Mouse (Mus musculus) intestine, postnatal 0 days (tissue): ENCODE data around the gene Tmem240. TPM values are rescaled to one million over a fixed set of nuclear protein-coding genes. Genes with fewer than 3 reads are reported as not detected.
A peak's percentile ranks its signal among the peaks of the same experiment; 100 is the strongest.

ENCODE experiments used
- ATAC-seq: fragments of 200-750 bp; cut with Nextera tagmentation; 2 replicates; pipeline ENCODE4 v1.8.0; 2017; ENCODE audit warnings: mild to moderate bottlenecking, moderate TSS enrichment, moderate library complexity
- H3K27ac ChIP-seq: fragments of 300-500 bp; sonication (generic); 2 replicates; pipeline ENCODE4 v1.5.1; 2014; ENCODE audit warnings: mild to moderate bottlenecking, low read depth, low read length, moderate library complexity
- H3K27me3 ChIP-seq: fragments of 300-500 bp; sonication (generic); replicated peaks from 2 replicates; pipeline ENCODE4 v1.6.1; 2014; ENCODE audit warnings: low read length, mixed read lengths; ENCODE audit not compliant: control insufficient read depth, insufficient read depth
- H3K36me3 ChIP-seq: fragments of 300-500 bp; sonication (generic); 2 replicates; pipeline ENCODE4 v1.6.1; 2014; ENCODE audit warnings: mild to moderate bottlenecking, moderate library complexity; ENCODE audit not compliant: control insufficient read depth, insufficient read depth
- H3K4me1 ChIP-seq: fragments of 300-500 bp; sonication (generic); replicated peaks from 2 replicates; pipeline ENCODE4 v1.6.1; 2014; ENCODE audit warnings: antibody characterized with exemption, low read length, mixed read lengths; ENCODE audit not compliant: control insufficient read depth, insufficient read depth
- H3K4me2 ChIP-seq: fragments of 300-500 bp; sonication (generic); replicated peaks from 2 replicates; pipeline ENCODE4 v1.6.1; 2014; ENCODE audit warnings: low read depth, mild to moderate bottlenecking, moderate library complexity
- H3K4me3 ChIP-seq: fragments of 300-500 bp; sonication (generic); 2 replicates; pipeline ENCODE4 v1.5.1; 2014; ENCODE audit warnings: low read depth, low read length
- H3K9ac ChIP-seq: fragments of 300-500 bp; sonication (generic); 2 replicates; pipeline ENCODE4 v1.6.1; 2014; ENCODE audit warnings: mild to moderate bottlenecking, low read depth, low read length
- H3K9me3 ChIP-seq: fragments of 300-500 bp; sonication (generic); 2 replicates; pipeline ENCODE4 v1.6.1; 2016; ENCODE audit warnings: mixed run types; ENCODE audit not compliant: control insufficient read depth
- CTCF ChIP-seq: sonication (generic); IDR thresholded peaks from 2 replicates; pipeline ENCODE4 v1.5.1; 2016; ENCODE audit warnings: low read depth, mild to moderate bottlenecking, control low read depth, antibody characterized with exemption, moderate library complexity
- WGBS: fragments of 180-500 bp; shearing (Covaris S2); extraction: QIAGEN DNeasy Blood & Tissue Kit; methylation state at CpG from one replicate; pipeline ENCODE4 v1.1.7; 2014; 5-methylcytosine and 5-hydroxymethylcytosine counted together
- polyA plus RNA-seq: library from polyadenylated mRNA; unstranded; fragments of >200 nt; fragmentation: Nextera tagmentation; extraction: Ambion mirVana; gene quantifications from 2 replicates; pipeline ENCODE4 v1.2.1, GENCODE M21; 2015

The Tmem240 gene
- polyA plus RNA-seq, 1 experiment from 2014 or later = 0.13 TPM

DNA sequence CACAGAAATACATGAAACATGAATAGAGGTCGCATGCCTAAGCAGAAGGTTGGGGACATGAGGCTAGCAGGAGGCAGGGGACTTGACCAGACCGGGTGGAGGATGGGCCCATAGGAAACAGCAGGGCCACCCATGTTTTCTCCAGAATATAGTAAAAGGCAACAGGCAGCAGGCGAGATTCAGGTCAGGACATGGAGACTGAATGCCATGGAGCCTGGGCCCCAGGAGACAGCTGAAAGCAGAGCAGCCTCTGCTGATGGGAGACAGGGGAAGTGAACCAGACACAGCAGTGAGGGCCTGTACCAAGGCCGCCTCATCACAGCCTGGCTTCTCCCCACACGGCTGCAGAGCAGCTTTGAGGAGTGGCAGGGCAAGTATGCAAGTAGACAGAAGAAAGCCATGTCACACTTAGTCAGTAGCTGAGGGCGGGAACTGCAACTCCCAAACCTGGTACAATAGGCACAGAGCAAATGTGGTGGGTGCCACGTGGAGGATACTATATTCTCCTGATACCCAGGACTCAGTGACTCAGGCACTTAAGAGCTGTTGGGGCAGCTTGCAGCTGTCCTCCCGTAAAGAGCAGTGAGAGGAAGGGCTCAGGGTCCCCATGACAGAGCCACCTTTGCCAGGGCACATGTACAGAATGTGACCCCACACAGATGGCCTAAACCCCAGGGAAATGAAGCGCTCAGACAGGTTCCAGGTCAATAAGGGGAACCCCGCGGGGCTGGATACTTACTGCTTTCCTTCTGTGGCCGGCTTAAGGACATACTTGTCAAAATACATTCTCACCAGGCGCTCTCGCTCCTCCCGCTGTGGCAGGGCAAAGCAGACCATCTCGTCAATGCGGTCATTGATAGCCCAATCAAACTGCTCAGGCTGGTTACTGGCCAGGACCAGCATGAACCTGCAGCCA is 12.2 kb downstream of the Tmem240 start:
- no peak for ATAC-seq
- Histone ChIP-seq H3K9ac (no peak overlapping the region), H3K27ac (no peak overlapping the region), H3K4me3 (no peak overlapping the region), H3K4me1 (no peaks in the 10 kb centered on the region), H3K36me3 (peaks cover 90% of the 10 kb centered on the region), H3K27me3 (no peaks in the 10 kb centered on the region), H3K4me2 (no peak overlapping the region), H3K9me3 (no peaks in the 10 kb centered on the region)
- WGBS = 90% methylated on average over 17 of the region's 17 CpGs
- no peak for TF ChIP-seq CTCF

DNA sequence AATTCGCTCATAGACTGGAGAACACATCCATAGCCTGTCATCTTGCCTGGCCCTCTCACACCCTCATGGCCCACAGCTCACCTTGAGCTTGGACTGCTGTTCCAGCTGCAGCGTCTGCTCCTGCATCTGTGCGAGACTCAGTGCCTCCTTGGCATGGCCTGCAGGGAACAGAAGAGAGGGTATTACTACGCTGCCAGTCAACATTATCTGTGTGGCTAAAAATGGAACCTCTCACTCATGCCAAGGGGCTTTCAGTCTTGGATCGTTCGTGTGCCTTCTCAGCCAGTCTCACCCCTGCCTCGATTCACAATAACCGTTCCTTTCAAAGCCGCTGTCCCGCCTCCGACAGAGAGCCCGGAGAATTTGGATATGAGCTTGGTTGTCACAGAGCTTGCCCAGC is 22.4 kb downstream of the Tmem240 start:
- 94% methylated on average over 12 of the region's 12 CpGs for WGBS
- H3K4me1 ChIP-seq = no peaks in the 10 kb centered on the region
- H3K9me3 ChIP-seq = no peaks in the 10 kb centered on the region
- no peak overlapping the region for H3K4me2 ChIP-seq
- TF ChIP-seq CTCF = no peak
- ATAC-seq = no peak
- no peak overlapping the region for H3K9ac ChIP-seq
- H3K36me3 ChIP-seq = peaks cover 53% of the 10 kb centered on the region
- H3K27me3 ChIP-seq = no peaks in the 10 kb centered on the region
- H3K4me3 ChIP-seq = no peak overlapping the region
- no peak overlapping the region for H3K27ac ChIP-seq

DNA sequence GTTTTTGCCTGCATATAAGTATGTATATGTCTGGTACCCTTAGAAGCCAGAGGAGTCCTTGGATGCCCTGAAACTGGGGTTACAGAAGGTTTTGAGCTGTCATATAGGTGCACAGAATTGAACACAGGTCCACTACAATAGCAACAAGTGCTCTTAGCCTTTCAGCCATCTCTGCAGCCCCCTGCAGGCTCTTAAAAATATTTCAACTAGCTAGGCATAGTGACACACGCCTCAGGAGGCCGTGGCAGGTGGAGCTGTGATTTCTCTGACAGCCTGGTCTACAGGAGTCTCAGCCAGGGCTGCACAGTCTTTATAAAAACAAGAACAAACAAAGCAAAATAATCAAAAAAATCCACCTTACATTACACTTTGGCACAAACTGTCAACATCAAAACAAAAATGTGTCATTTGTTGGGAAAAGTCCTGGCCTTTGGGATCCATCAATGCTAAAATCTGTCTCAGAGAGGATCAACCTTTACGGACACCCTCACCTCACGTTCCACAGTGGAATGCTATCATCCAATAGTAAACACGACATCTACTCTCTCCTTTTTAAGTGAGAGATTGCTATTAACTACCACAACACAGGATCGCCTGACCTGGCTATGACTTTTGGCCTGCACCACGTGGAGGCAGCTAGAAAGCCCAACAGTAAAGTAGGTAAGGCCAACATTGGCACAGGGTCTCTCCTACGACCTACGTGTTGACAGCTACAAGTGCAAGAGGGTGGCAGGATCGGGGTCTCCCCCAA is 25.4 kb downstream of the Tmem240 start:
- H3K36me3 ChIP-seq = peaks cover 31% of the 10 kb centered on the region
- peak; percentile 61 for TF ChIP-seq CTCF
- H3K9ac ChIP-seq = peak overlapping the region; percentile 56
- H3K9me3 ChIP-seq = no peaks in the 10 kb centered on the region
- H3K4me1 ChIP-seq = no peaks in the 10 kb centered on the region
- peak overlapping the region; percentile 66 for H3K4me3 ChIP-seq
- no peaks in the 10 kb centered on the region for H3K27me3 ChIP-seq
- peak overlapping the region; percentile 94 for H3K4me2 ChIP-seq
- 2% methylated on average over 10 of the region's 10 CpGs for WGBS
- H3K27ac ChIP-seq = peak overlapping the region; percentile 80
- ATAC-seq = peak; percentile 24; the same call in 1 of the 2 replicates

DNA sequence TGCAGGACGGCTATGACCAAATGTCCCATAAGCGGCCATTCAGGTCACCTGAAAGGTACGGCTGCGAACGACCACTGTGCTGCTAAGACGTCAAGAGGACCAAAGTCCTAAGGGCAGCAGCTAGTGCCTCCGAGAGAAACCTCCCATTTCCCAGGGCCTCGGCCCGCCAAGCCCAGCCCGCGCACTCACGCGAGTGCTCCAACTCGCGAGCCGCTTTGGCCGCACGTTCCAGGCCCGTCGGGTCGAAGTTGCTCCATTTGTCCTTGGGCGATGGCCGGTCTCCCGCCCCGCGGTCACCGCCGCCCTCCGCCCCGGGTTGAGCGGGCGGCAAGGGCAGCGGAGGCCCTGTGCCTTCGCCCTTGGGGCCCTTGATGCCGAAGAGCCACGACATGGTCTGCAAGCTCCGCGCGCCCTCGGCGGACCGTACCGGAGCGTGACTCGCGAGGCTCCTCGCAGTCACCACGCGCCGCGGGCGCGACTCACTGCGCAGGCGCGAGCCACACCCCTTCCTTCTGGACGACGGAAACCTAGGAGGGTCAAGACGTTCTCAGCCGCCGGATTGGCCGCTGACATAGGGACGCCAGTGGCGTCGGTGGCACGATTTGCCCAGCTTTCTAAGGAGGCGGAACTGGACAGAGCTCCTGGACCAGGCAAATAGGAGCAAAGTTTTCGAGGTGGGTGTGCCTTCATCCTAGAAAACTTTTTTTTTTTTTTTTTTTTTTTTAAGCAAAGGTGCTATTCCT is 26.2 kb downstream of the Tmem240 start, which contains the start of gene Atad3a:
TSS of gene Atad3a (minus strand) at position 481 of the 743 bp plus-strand sequence.
- Histone ChIP-seq H3K27me3 (no peaks in the 10 kb centered on the region), H3K9ac (peak within 1 kb of the TSS; percentile 56), H3K27ac (peak within 1 kb of the TSS; percentile 80), H3K36me3 (peaks cover 25% of the 10 kb centered on the region), H3K4me1 (no peaks in the 10 kb centered on the region), H3K9me3 (no peaks in the 10 kb centered on the region), H3K4me3 (peak within 1 kb of the TSS; percentile 66), H3K4me2 (peak within 1 kb of the TSS; percentile 94)
- WGBS = 1% methylated on average over 67 of the region's 68 CpGs
- no peak for TF ChIP-seq CTCF
- peak; percentile 97 for ATAC-seq

DNA sequence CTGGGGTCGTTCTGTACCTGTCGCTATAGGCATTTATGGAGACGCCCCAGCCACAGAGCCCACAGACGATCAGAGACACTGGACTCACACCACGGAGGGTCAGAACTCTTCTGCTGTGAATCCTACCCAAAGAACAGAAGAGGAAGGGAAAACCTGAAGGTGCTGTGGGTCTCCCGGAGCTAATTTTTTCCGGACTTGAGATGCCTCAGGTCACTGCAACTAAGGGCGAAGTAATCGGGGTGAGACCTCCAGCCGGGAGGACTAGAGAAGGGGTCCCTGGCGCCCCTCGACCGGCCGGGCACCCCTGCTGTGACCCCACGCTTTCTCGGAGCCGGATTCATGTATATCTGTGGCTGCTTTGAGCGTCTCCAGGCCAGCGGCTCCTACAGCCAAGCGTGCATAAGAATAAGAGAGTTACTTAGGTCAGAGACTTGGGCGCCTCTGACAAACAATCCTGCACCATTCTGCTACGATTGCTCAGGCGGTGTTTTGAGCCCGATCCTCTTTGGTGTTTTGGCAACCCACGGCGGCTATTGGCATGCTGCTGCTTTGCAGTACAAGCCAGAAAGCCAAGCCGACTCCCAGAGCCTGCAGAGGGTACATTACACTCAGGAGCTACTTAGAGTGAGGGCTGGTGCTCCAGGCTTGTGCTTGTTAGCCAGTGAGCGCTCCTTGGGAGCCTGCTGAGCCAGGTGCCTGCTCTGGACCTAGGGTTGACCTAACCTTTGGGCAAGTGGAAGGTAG is 26.9 kb downstream of the Tmem240 start:
- TF ChIP-seq CTCF = no peak

More for the DNA sequence above, 26.9 kb downstream of the Tmem240 start:
- Histone ChIP-seq H3K27ac (peak overlapping the region; percentile 42; the same call in 1 of the 2 replicates), H3K27me3 (no peaks in the 10 kb centered on the region), H3K36me3 (peaks cover 17% of the 10 kb centered on the region), H3K4me2 (peak overlapping the region; percentile 94), H3K9ac (peak overlapping the region; percentile 56), H3K4me1 (no peaks in the 10 kb centered on the region), H3K4me3 (peak overlapping the region; percentile 66), H3K9me3 (no peaks in the 10 kb centered on the region)
- ATAC-seq = no peak
- 3% methylated on average over 28 of the region's 28 CpGs for WGBS
